Mouse (Mus musculus): ENCODE results near the gene Anks1b. TPM values are rescaled to one million over a fixed set of nuclear protein-coding genes. Genes with fewer than 3 reads are reported as not detected.

The Anks1b gene
- polyA plus RNA-seq (2015; fragmentation: Nextera tagmentation; extraction: Ambion mirVana), result 0.12 and 0.23 TPM in 2 replicates

DNA sequence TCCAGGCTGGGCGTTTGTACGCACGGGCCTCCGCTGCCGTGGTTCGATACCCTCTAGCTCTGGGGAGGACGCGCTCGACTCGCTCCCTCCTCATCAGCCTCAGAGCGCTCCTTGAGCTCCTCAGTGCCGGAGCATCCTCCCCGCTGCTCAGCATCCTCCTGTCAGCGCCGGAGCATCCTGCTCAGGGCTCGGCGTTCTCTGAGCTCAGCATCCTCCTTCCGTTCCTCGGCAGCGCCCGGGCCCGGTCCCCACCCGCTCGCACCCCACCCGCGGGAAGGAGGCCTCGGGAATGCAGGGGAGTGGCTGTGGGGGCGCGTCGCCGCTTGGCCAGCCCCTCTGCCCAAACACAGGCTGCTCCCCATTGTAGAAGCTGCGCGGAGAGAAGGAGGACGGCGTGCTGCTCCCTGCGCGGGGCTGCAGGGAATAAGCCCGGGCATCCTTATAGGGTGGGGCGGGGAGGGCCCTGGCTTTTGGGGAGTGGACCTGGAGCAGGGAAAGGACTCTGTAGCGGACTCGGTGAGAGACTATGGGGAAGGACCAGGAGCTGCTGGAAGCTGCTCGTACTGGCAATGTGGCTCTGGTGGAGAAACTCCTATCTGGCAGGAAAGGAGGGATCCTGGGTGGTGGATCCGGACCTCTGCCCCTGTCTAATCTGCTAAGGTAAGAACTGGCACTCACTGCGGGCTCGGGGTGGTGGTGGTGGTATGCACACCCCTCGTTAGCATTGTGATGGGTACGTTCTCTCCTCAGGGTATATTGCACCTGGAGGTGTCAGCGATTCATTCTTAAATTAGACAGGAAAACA lies at the start of gene Anks1b:
Anks1b (plus strand) TSS at position 364 of the 805 bp plus-strand sequence.

Other genes starting within 250 kb of the Anks1b start
- gene Scyl2, start 187.2 kb upstream of the Anks1b start, polyA plus RNA-seq (2015; fragmentation: Nextera tagmentation; extraction: Ambion mirVana), result 4.8 and 5.2 TPM in 2 replicates
- gene Actr6, start 141.2 kb upstream of the Anks1b start, polyA plus RNA-seq (2015; fragmentation: Nextera tagmentation; extraction: Ambion mirVana), result 22.3 and 22.6 TPM in 2 replicates
- 11.3 and 12.9 TPM in 2 replicates for gene Uhrf1bp1l, start 128.5 kb upstream of the Anks1b start, polyA plus RNA-seq (2015; fragmentation: Nextera tagmentation; extraction: Ambion mirVana)